Mouse (Mus musculus) frontal cortex, postnatal 36 days (tissue): ENCODE data around the gene Actb.

ENCODE experiments used
- DNase-seq, 2 experiments: peaks; one replicate each; pipeline ENCODE4 v3.0.0; 2022; ENCODE audit warnings: low spot score in 2 of 2

Gene Actb

GRCm38 (mm10) chr5:142877337-142878280 lies 28.9 kb downstream of the Actb start:
- peak; percentile 88 to 90 for DNase-seq

GRCm38 (mm10) chr5:142876896-142877295 lies 29.7 kb downstream of the Actb start:
- no peak for DNase-seq

GRCm38 (mm10) chr5:142875513-142875905 lies 31.0 kb downstream of the Actb start:
- no peak for DNase-seq

- no peak for DNase-seq
These were observed 31.6 kb downstream of the Actb start for GRCm38 (mm10) chr5:142874791-142875512.

- no peak for DNase-seq
These were observed 32.8 kb downstream of the Actb start for GRCm38 (mm10) chr5:142873718-142874117.

- DNase-seq, result no peak
These were observed 34.8 kb downstream of the Actb start for GRCm38 (mm10) chr5:142871765-142872164.

GRCm38 (mm10) chr5:142869463-142869862 lies 37.1 kb downstream of the Actb start:
- peak in 1 of 2 experiments; percentile 26 for DNase-seq

GRCm38 (mm10) chr5:142857763-142858229 lies 48.8 kb downstream of the Actb start:
- peak; percentile 54 to 83 for DNase-seq

GRCm38 (mm10) chr5:142856408-142856807 lies 50.1 kb downstream of the Actb start:
- DNase-seq, result no peak

- DNase-seq, result peak in 1 of 2 experiments; percentile 43
These were observed 51.7 kb downstream of the Actb start for GRCm38 (mm10) chr5:142854877-142855276.

- DNase-seq, result no peak
These were observed 53.0 kb downstream of the Actb start for GRCm38 (mm10) chr5:142853585-142853984.
